Mouse (Mus musculus) lung, adult 2 months (tissue): Measurements from ENCODE around the gene Tas1r1.

Source experiments
- CTCF ChIP-seq: fragments of 200-500 bp; IDR thresholded peaks from 2 replicates; pipeline ENCODE4 v1.5.1; 2011; ENCODE audit warnings: mild to moderate bottlenecking, low read length, control low read depth; ENCODE audit not compliant: insufficient read depth
- POLR2A ChIP-seq: fragments of 200-500 bp; IDR thresholded peaks from 2 replicates; pipeline ENCODE4 v1.6.1; 2011; ENCODE audit warnings: low read depth, mild to moderate bottlenecking, control low read depth, low read length, borderline replicate concordance; ENCODE audit errors: extremely low read depth

GRCm38 (mm10) chr4:152029997-152030396, 8.4 kb downstream of the Tas1r1 start:
- TF ChIP-seq CTCF (peak; percentile 21; the same call in 1 of the 2 replicates), POLR2A (no peak)
